Mouse (Mus musculus): ENCODE data around the gene Vmn1r56.
"Not testable (repeated sequence)": the region's sequence is repeated elsewhere in the genome, so short reads cannot be mapped to it uniquely, and the experiment has no call there.

The Vmn1r56 gene

GRCm38 (mm10) chr7:5196647-5197046 is at the start of gene Vmn1r56:
TSS of gene Vmn1r56 (minus strand) at chr7:5196747.
- DNase-seq = not testable (repeated sequence)

- not testable (repeated sequence) for DNase-seq
Observed at GRCm38 (mm10) chr7:5218193-5218592, 21.6 kb upstream of the Vmn1r56 start, which contains the start of gene Vmn1r57. TSS of gene Vmn1r57 (plus strand) at chr7:5218493.

DNA sequence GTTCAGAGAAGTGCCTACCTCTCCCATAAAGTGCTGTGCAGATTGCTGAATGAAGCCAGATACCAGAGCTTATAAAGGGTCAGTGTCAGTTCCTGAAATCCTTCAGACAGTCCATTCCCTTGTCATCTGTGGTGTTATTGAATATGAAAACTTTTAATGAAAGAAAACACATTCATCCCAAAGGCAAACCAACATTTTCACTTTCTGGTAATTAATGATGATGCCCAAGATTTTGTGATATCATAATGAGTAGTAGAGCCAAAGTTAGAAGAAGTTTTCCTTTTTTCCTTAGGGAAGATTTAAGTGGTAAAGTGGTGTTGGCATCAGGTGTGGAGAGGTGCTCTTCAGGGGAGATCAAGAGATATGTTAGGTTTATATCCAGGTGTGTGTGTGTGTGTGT is 47.0 kb downstream of the Vmn1r56 start, which contains the start of gene Vmn1r55:
Gene Vmn1r55 (minus strand): TSS at position 101 of the 400 bp plus-strand sequence.
- DNase-seq = not testable (repeated sequence)

Data from kidney, adult 18-20 months (tissue).